Mouse (Mus musculus) right cerebral cortex, postnatal 10 days (tissue): Measurements from ENCODE around the gene Ndrg2.
"Not testable (repeated sequence)": the region's sequence is repeated elsewhere in the genome, so short reads cannot be mapped to it uniquely, and the experiment has no call there.

Experiments used
- DNase-seq, 2 experiments: peaks; one replicate each; pipeline ENCODE4 v3.0.0; 2021; ENCODE audit warnings: low spot score in 2 of 2

Ndrg2 gene

GRCm38 (mm10) chr14:51877517-51877916 lies 36.4 kb downstream of the Ndrg2 start:
- DNase-seq, result no peak

DNA sequence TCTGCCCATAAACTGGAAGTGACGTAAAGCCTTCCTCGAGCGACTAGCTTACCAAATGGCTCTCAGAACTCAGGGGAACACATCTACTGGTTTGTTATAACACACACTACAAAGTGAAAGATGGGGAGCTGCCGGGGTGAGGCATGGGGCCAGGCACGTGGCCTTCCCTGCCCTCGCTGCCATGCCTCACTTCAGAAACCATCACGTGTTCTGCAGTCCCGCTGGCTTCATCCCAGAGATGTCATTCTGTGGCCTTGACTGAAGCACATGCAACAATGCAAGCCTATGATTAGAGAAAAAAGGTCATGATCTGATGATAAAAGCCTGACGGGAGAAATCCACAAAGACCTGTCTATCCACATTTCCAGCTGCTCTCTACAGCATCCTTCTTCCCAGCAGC lies 42.2 kb downstream of the Ndrg2 start:
- no peak for DNase-seq

GRCm38 (mm10) chr14:51870756-51871155 lies 43.2 kb downstream of the Ndrg2 start:
- DNase-seq, result no peak

GRCm38 (mm10) chr14:51863603-51864002 lies 50.4 kb downstream of the Ndrg2 start:
- not testable (repeated sequence) for DNase-seq

- not testable (repeated sequence) for DNase-seq
These were observed 58.7 kb downstream of the Ndrg2 start for GRCm38 (mm10) chr14:51855280-51855679.
